Mouse (Mus musculus): Measurements from ENCODE around the gene Btbd11. TPM values are rescaled to one million over a fixed set of nuclear protein-coding genes. Genes with fewer than 3 reads are reported as not detected.
A peak's percentile ranks its signal among the peaks of the same experiment; 100 is the strongest.

Gene Btbd11
- polyA plus RNA-seq, 1 experiment from 2014 or later, result 2.8 TPM

DNA sequence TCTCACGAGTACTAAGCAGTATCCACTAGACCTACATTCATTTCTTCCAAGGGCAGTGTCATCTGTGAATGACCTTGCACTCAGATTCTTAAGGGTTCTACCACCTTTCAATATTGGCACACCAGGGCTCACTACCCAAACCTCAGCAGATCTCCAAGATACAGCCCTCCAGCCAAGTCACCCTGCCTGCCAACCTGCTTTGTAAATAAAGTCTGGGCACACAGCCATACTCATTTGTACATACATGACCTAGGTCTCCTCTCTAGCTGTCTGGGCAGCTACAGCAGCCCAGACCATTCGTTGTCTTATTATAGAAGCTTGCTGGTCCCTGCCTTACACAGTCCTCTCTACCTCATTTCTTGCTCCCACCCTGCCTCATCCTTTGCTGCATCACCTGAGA, 15.3 kb upstream of the Btbd11 start:
- Histone ChIP-seq H3K4me1 (ENCODE audit: control insufficient read depth, insufficient read depth, low read length) (no peaks in the 10 kb centered on the region), H3K4me3 (replicated peaks; ENCODE audit: low read length) (no peak overlapping the region), H3K4me2 (ENCODE audit: low read depth, low read length) (no peak overlapping the region), H3K36me3 (ENCODE audit: control insufficient read depth, insufficient read depth, low read length) (no peaks in the 10 kb centered on the region), H3K9ac (ENCODE audit: low read length) (no peak overlapping the region), H3K9me3 (replicated peaks; ENCODE audit: control insufficient read depth, low read length) (no peaks in the 10 kb centered on the region), H3K27ac (ENCODE audit: low read length) (no peak overlapping the region), H3K27me3 (ENCODE audit: control insufficient read depth, insufficient read depth, low read length) (no peaks in the 10 kb centered on the region)
- WGBS, result 64% methylated on average over 2 of the region's 2 CpGs
- ATAC-seq (ENCODE audit: insufficient read depth, low FRiP score), result no peak

DNA sequence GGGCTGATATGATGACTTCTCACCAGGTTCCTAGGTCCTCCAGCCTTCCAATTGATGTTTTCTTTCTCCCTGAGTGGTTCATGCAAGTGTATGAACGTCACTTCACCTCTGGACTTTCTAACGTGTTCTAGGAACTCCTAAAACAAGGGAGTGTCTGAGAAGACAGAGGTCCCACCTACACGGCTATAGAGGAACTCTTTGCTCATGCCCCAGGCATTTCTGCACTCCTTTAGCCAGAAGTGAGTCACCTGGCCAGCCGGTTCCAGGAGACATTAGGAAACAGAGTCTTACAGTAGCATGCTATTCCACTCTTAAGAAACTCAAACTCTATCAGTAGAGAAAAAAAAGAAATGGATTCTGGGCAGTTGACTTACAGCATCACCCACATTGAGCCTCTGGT, 14.5 kb upstream of the Btbd11 start:
- no peaks in the 10 kb centered on the region for H3K36me3 ChIP-seq (ENCODE audit: control insufficient read depth, insufficient read depth, low read length)
- no peak overlapping the region for H3K4me3 ChIP-seq (replicated peaks; ENCODE audit: low read length)
- no peaks in the 10 kb centered on the region for H3K27me3 ChIP-seq (ENCODE audit: control insufficient read depth, insufficient read depth, low read length)
- no peak for ATAC-seq (ENCODE audit: insufficient read depth, low FRiP score)
- no peak overlapping the region for H3K4me2 ChIP-seq (ENCODE audit: low read depth, low read length)
- no peak overlapping the region for H3K27ac ChIP-seq (ENCODE audit: low read length)
- no peaks in the 10 kb centered on the region for H3K4me1 ChIP-seq (ENCODE audit: control insufficient read depth, insufficient read depth, low read length)
- no peak overlapping the region for H3K9ac ChIP-seq (ENCODE audit: low read length)
- WGBS, result 64% methylated on average over 4 of the region's 4 CpGs
- H3K9me3 ChIP-seq (replicated peaks; ENCODE audit: control insufficient read depth, low read length), result no peaks in the 10 kb centered on the region

DNA sequence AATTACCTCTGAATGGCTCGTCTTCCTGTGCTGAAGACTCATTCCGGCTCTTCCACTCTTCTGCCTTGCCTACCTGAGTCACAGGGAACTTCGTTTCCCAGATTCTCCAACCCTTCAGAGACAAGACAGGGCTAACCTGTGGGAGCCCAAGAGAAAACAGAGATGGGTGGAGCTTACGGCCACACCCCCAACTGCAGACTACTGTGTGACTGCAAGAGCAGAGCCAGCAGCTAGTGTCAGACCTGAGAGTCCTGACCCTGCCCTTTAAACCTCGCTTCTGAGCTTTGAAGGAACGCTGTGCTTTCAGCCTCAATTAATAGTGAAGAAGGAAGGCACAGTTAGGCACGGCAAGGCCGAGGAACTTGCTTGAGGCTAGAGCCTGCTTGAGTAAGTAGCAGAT, 7.6 kb upstream of the Btbd11 start:
- H3K36me3 ChIP-seq (ENCODE audit: control insufficient read depth, insufficient read depth, low read length), result no peaks in the 10 kb centered on the region
- H3K27ac ChIP-seq (ENCODE audit: low read length), result no peak overlapping the region
- no peak for ATAC-seq (ENCODE audit: insufficient read depth, low FRiP score)
- no peaks in the 10 kb centered on the region for H3K27me3 ChIP-seq (ENCODE audit: control insufficient read depth, insufficient read depth, low read length)
- no peak overlapping the region for H3K9ac ChIP-seq (ENCODE audit: low read length)
- 19% methylated on average over 8 of the region's 8 CpGs for WGBS
- H3K9me3 ChIP-seq (replicated peaks; ENCODE audit: control insufficient read depth, low read length), result no peaks in the 10 kb centered on the region
- 0 out of 2 replicates have a peak overlapping the region, but pooled peaks have one; percentile 12 for H3K4me2 ChIP-seq (ENCODE audit: low read depth, low read length)
- no peaks in the 10 kb centered on the region for H3K4me1 ChIP-seq (ENCODE audit: control insufficient read depth, insufficient read depth, low read length)
- H3K4me3 ChIP-seq (replicated peaks; ENCODE audit: low read length), result no peak overlapping the region

DNA sequence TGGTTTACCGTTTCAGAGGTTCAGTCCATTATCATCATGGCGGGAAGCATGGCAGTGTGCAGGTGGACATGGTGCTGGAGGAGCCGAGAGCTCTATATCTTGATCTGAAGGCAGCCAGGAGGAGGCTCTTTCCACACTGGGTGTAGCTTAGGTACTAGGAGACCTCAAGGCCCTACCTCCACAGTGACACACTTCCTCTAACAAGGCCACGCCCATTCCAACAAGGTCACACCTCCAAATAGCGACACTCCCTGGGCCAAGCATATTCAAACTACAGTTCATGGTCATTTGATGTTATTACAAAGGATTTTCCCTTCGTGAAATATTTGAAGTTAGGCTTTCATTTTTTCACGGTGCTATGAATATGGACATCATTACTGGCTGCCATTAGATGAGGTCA, 3.6 kb upstream of the Btbd11 start:
- Histone ChIP-seq H3K27me3 (ENCODE audit: control insufficient read depth, insufficient read depth, low read length) (peaks cover 5% of the 10 kb centered on the region; the same call in 1 of the 2 replicates), H3K9me3 (replicated peaks; ENCODE audit: control insufficient read depth, low read length) (no peaks in the 10 kb centered on the region), H3K4me1 (ENCODE audit: control insufficient read depth, insufficient read depth, low read length) (0 out of 2 replicates have a peak, but pooled peaks cover 6% of the 10 kb centered on the region), H3K9ac (ENCODE audit: low read length) (no peak overlapping the region), H3K36me3 (ENCODE audit: control insufficient read depth, insufficient read depth, low read length) (no peaks in the 10 kb centered on the region), H3K27ac (ENCODE audit: low read length) (no peak overlapping the region), H3K4me2 (ENCODE audit: low read depth, low read length) (no peak overlapping the region), H3K4me3 (replicated peaks; ENCODE audit: low read length) (no peak overlapping the region)
- ATAC-seq (ENCODE audit: insufficient read depth, low FRiP score), result no peak
- WGBS, result 84% methylated on average over 7 of the region's 7 CpGs

GRCm38 (mm10) chr10:85387219-85388070, 831 bp downstream of the Btbd11 start:
- peak overlapping the region; percentile 66 for H3K4me3 ChIP-seq (replicated peaks; ENCODE audit: low read length)
- under 1% methylated on average over 78 of the region's 78 CpGs for WGBS
- H3K27me3 ChIP-seq (ENCODE audit: control insufficient read depth, insufficient read depth, low read length), result peaks cover 12% of the 10 kb centered on the region
- H3K9me3 ChIP-seq (replicated peaks; ENCODE audit: control insufficient read depth, low read length), result no peaks in the 10 kb centered on the region
- H3K9ac ChIP-seq (ENCODE audit: low read length), result peak overlapping the region; percentile 71
- H3K36me3 ChIP-seq (ENCODE audit: control insufficient read depth, insufficient read depth, low read length), result no peaks in the 10 kb centered on the region
- peak overlapping the region; percentile 56; the same call in 1 of the 2 replicates for H3K27ac ChIP-seq (ENCODE audit: low read length)
- 0 out of 2 replicates have a peak, but pooled peaks have one; percentile 4 for ATAC-seq (ENCODE audit: insufficient read depth, low FRiP score)
- peak overlapping the region; percentile 99 for H3K4me2 ChIP-seq (ENCODE audit: low read depth, low read length)
- H3K4me1 ChIP-seq (ENCODE audit: control insufficient read depth, insufficient read depth, low read length), result 0 out of 2 replicates have a peak, but pooled peaks cover 7% of the 10 kb centered on the region

GRCm38 (mm10) chr10:85388071-85388750, 1.6 kb downstream of the Btbd11 start:
- H3K36me3 ChIP-seq (ENCODE audit: control insufficient read depth, insufficient read depth, low read length), result no peaks in the 10 kb centered on the region
- H3K9me3 ChIP-seq (replicated peaks; ENCODE audit: control insufficient read depth, low read length), result no peaks in the 10 kb centered on the region
- peak overlapping the region; percentile 99 for H3K4me2 ChIP-seq (ENCODE audit: low read depth, low read length)
- H3K27me3 ChIP-seq (ENCODE audit: control insufficient read depth, insufficient read depth, low read length), result peaks cover 12% of the 10 kb centered on the region
- peak overlapping the region; percentile 71 for H3K9ac ChIP-seq (ENCODE audit: low read length)
- WGBS, result 2% methylated on average over 50 of the region's 50 CpGs
- peak overlapping the region; percentile 66 for H3K4me3 ChIP-seq (replicated peaks; ENCODE audit: low read length)
- ATAC-seq (ENCODE audit: insufficient read depth, low FRiP score), result no peak
- H3K4me1 ChIP-seq (ENCODE audit: control insufficient read depth, insufficient read depth, low read length), result 0 out of 2 replicates have a peak, but pooled peaks cover 7% of the 10 kb centered on the region
- no peak overlapping the region for H3K27ac ChIP-seq (ENCODE audit: low read length)

DNA sequence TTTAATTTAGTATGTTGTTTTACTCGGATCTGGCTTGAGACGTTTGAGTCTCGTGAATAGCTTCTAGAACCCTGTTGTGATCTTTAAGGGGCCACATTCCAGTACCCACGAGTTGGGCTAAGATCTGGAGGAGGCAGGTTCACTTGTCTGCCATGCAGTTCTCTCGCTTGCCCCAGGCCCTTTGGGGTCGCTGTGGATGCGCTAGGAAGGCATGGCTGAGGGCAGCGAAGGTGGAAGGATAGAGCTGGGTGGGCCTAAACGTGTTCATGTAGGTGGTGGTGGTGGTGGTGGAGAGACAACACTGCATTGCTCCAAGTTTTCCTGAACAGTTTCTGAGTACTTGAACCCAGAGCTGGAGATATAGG, 2.1 kb downstream of the Btbd11 start:
- WGBS, result 5% methylated on average over 9 of the region's 9 CpGs
- Histone ChIP-seq H3K27ac (ENCODE audit: low read length) (no peak overlapping the region), H3K36me3 (ENCODE audit: control insufficient read depth, insufficient read depth, low read length) (no peaks in the 10 kb centered on the region), H3K4me3 (replicated peaks; ENCODE audit: low read length) (peak overlapping the region; percentile 66), H3K9ac (ENCODE audit: low read length) (no peak overlapping the region), H3K9me3 (replicated peaks; ENCODE audit: control insufficient read depth, low read length) (no peaks in the 10 kb centered on the region), H3K27me3 (ENCODE audit: control insufficient read depth, insufficient read depth, low read length) (peaks cover 12% of the 10 kb centered on the region), H3K4me2 (ENCODE audit: low read depth, low read length) (peak overlapping the region; percentile 99), H3K4me1 (ENCODE audit: control insufficient read depth, insufficient read depth, low read length) (0 out of 2 replicates have a peak, but pooled peaks cover 7% of the 10 kb centered on the region)
- ATAC-seq (ENCODE audit: insufficient read depth, low FRiP score), result no peak

- no peaks in the 10 kb centered on the region for H3K9me3 ChIP-seq (replicated peaks; ENCODE audit: control insufficient read depth, low read length)
- no peak overlapping the region for H3K9ac ChIP-seq (ENCODE audit: low read length)
- peaks cover 12% of the 10 kb centered on the region for H3K27me3 ChIP-seq (ENCODE audit: control insufficient read depth, insufficient read depth, low read length)
- no peak for ATAC-seq (ENCODE audit: insufficient read depth, low FRiP score)
- H3K4me1 ChIP-seq (ENCODE audit: control insufficient read depth, insufficient read depth, low read length), result 0 out of 2 replicates have a peak, but pooled peaks cover 7% of the 10 kb centered on the region
- H3K27ac ChIP-seq (ENCODE audit: low read length), result no peak overlapping the region
- no peaks in the 10 kb centered on the region for H3K36me3 ChIP-seq (ENCODE audit: control insufficient read depth, insufficient read depth, low read length)
- WGBS, result 54% methylated on average over 23 of the region's 23 CpGs
- peak overlapping the region; percentile 99; the same call in 1 of the 2 replicates for H3K4me2 ChIP-seq (ENCODE audit: low read depth, low read length)
- no peak overlapping the region for H3K4me3 ChIP-seq (replicated peaks; ENCODE audit: low read length)
Observed at GRCm38 (mm10) chr10:85389286-85390139, 2.9 kb downstream of the Btbd11 start.

All from stomach, embryonic 16.5 days (tissue).